Mouse (Mus musculus): ENCODE data around the gene Rpl7a. TPM values are rescaled to one million over a fixed set of nuclear protein-coding genes. Genes with fewer than 3 reads are reported as not detected.

Gene Rpl7a
- polyA plus RNA-seq, 1 experiment from 2014 or later: 697 TPM

DNA sequence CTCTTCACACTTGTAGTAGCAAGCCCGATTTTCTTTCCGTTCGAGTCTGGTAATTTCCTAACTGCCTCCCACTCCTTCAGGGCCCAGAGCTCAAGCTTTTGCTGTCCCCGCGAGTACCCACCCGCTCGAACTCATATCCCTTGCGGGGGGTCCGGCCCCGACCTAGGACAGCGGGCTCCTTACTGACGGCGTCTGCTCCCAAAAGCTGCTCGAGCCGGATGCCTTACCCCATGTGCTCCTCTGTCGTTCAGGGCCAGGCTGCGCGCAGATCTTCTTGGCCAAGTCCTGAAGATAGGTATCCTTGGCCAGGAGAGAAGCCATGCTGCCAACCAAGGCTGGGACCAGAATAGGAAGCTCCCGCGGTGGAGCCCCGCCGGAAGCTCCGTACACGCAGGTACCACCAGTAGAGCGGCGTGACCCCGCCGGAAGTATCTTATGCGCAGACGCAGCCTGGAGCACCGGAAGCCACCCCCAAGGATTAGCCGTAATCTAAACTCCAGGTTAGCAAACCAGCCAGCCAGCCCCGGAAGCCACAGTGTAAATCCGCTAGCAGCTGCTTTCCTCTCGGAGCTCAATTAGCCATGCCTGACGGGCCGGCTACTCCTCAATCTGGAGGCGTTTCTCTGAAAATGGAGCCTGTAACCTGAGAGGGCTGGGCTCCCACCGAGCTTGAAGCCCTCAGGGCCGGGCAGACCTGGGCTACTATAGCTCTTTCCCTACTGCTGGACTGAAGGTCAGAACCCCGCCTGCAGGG lies 7.9 kb upstream of the Rpl7a start, which contains the start of gene Surf6:
Surf6 (minus strand) TSS at position 413 of the 754 bp plus-strand sequence.
- in situ Hi-C loops (cut with MboI; ENCODE audit: low pct_unique_long_range_greater_than_20kb): loop anchor here (25.0 kb wide), 1 partner anchor 465 kb away; the partner anchor contains the start of gene Sec16a

GRCm38 (mm10) chr2:26903311-26903710 lies 7.3 kb upstream of the Rpl7a start:
- ATAC-seq (no peak), DNase-seq (ENCODE audit: low read depth, low spot score) (no peak)
- CTCF ChIA-PET: interaction anchor here (1.2 to 2.4 kb wide), 3 partner anchors 14 to 256 kb away, joined by 3 to 11 read pairs (median 3); no protein-coding TSS in a partner anchor
- POLR2A ChIA-PET: interaction anchor here (2.0 kb wide), 1 partner anchor 9 kb away, joined by 10 read pairs; no protein-coding TSS in a partner anchor
- no peaks in the 10 kb centered on the region for H3K27me3 ChIP-seq
- TF ChIP-seq CTCF (IDR thresholded peaks at IDR 0.05): no peak
- in situ Hi-C loops (cut with MboI; ENCODE audit: low pct_unique_long_range_greater_than_20kb): loop anchor here (25.0 kb wide), 1 partner anchor 466 kb away; the partner anchor contains the start of gene Sec16a

More for the DNA sequence above, 7.9 kb upstream of the Rpl7a start, which contains the start of gene Surf6:
- no peak for TF ChIP-seq CTCF (IDR thresholded peaks at IDR 0.05)
- peak; percentile 87 for DNase-seq (ENCODE audit: low read depth, low spot score)
- CTCF ChIA-PET: interaction anchor here (1.2 to 2.4 kb wide), 3 partner anchors 14 to 256 kb away, joined by 3 to 11 read pairs (median 3); no protein-coding TSS in a partner anchor
- no peaks in the 10 kb centered on the region for H3K27me3 ChIP-seq
- POLR2A ChIA-PET: interaction anchor here (2.0 kb wide), 1 partner anchor 9 kb away, joined by 10 read pairs; no protein-coding TSS in a partner anchor
- peak; percentile 84 for ATAC-seq

- no peak for TF ChIP-seq CTCF (IDR thresholded peaks at IDR 0.05)
- no peaks in the 10 kb centered on the region for H3K27me3 ChIP-seq
- DNase-seq (ENCODE audit: low read depth, low spot score) (no peak), ATAC-seq (no peak)
- ChIA-PET CTCF (interaction anchor here (1.2 to 4.0 kb wide), 3 partner anchors 133 to 296 kb away, joined by 3 to 22 read pairs (median 4); no protein-coding TSS in a partner anchor), POLR2A (no interaction called here)
- in situ Hi-C loops (cut with MboI; ENCODE audit: low pct_unique_long_range_greater_than_20kb): loop anchor here (25.0 kb wide), 1 partner anchor 469 kb away; the partner anchor contains the start of gene Sec16a
Measured at GRCm38 (mm10) chr2:26905936-26906335, 4.6 kb upstream of the Rpl7a start.

DNA sequence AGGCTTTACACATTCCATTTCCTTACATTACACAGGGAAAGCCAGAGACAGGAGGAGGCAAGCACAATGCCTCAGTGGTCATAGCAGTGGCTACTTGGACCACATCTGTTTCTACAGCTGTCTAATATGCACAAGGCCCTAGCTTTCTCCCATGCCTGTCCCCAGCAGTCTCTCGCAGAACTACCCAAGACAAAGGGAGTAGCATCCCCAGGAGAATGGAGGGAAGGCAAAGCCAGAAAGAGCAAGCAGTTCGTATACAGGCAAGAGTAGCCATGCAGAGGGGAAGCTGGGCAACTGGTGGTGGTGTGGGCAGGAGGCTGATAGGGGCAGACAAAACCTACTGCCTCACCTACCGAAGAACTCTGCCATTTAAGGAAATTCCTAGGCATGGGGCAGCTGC lies 4.1 kb upstream of the Rpl7a start:
- no peaks in the 10 kb centered on the region for H3K27me3 ChIP-seq
- ATAC-seq (no peak), DNase-seq (ENCODE audit: low read depth, low spot score) (no peak)
- CTCF ChIA-PET: interaction anchor here (1.1 to 4.0 kb wide), 8 partner anchors 12 to 331 kb away, joined by 3 to 22 read pairs (median 4); no protein-coding TSS in a partner anchor
- TF ChIP-seq CTCF (IDR thresholded peaks at IDR 0.05): no peak
- in situ Hi-C loops (cut with MboI; ENCODE audit: low pct_unique_long_range_greater_than_20kb): loop anchor here (25.0 kb wide), 1 partner anchor 469 kb away; the partner anchor contains the start of gene Sec16a
- POLR2A ChIA-PET: no interaction called here

DNA sequence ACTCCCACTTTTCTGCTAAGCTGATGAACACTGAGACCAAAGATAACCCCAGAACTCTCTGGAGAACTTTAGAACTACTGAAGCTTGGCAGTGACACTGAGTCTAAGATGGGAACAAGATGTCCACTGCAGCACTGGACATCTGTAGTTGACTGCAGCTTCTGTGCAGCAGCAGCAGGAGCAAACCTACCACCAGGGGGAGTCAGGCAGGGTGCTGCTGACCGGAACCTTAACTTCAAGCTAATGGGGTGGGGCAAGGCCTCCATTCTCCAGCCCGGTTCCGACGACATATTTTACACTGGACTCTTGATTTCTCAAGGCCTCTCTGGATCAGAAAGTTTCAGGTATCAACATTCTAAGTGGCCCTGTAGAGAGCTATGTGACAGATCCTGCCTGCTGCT lies 3.5 kb upstream of the Rpl7a start:
- H3K27me3 ChIP-seq: no peaks in the 10 kb centered on the region
- ChIA-PET POLR2A (no interaction called here), CTCF (interaction anchor here (0.9 to 4.0 kb wide), 11 partner anchors 11 to 330 kb away, joined by 3 to 22 read pairs (median 4); no protein-coding TSS in a partner anchor)
- no peak for TF ChIP-seq CTCF (IDR thresholded peaks at IDR 0.05)
- ATAC-seq (no peak), DNase-seq (ENCODE audit: low read depth, low spot score) (no peak)
- in situ Hi-C loops (cut with MboI; ENCODE audit: low pct_unique_long_range_greater_than_20kb): loop anchor here (25.0 kb wide), 1 partner anchor 470 kb away; the partner anchor contains the start of gene Sec16a

DNA sequence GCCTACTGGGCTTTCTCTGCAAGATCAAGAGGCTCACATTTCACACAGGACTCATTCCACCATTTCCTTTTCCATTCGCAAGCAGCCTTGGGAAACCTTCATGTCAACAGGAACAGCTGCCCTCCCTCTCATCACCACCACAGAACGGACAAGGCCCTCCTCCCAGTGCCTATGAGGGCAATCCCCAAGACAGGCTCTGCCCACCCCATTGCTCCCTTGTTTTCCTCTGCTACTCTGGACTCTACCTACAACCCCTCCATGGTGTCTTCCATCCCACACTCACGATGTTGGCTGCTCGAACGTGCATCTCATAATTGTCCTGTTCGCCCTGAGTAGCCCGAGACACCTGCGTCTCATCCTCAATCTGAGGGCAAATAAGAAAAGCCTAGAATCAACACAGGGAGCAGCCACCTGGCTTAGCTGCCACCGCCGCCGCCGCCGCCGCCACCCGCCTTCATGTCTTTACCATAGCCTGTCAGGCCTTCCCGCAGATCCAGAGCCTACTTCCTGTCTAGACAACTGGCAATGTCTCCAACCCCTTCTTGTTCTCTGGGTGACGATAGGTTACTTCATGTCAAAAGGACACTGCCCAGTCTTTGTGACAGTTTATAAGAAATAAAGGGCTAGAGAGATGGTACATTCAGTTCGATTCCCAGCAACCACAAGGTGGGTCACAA lies 1.7 kb upstream of the Rpl7a start:
- ChIA-PET POLR2A (interaction anchor here (1.1 kb wide), 1 partner anchor 131 kb away, joined by 5 read pairs; no protein-coding TSS in a partner anchor), CTCF (interaction anchor here (2.3 to 4.0 kb wide), 2 partner anchors 262 to 328 kb away, joined by 5 to 22 read pairs; no protein-coding TSS in a partner anchor)
- no peak for TF ChIP-seq CTCF (IDR thresholded peaks at IDR 0.05)
- no peaks in the 10 kb centered on the region for H3K27me3 ChIP-seq
- DNase-seq (ENCODE audit: low read depth, low spot score) (no peak), ATAC-seq (no peak)
- in situ Hi-C loops (cut with MboI; ENCODE audit: low pct_unique_long_range_greater_than_20kb): loop anchor here (25.0 kb wide), 1 partner anchor 472 kb away; the partner anchor contains the start of gene Sec16a

DNA sequence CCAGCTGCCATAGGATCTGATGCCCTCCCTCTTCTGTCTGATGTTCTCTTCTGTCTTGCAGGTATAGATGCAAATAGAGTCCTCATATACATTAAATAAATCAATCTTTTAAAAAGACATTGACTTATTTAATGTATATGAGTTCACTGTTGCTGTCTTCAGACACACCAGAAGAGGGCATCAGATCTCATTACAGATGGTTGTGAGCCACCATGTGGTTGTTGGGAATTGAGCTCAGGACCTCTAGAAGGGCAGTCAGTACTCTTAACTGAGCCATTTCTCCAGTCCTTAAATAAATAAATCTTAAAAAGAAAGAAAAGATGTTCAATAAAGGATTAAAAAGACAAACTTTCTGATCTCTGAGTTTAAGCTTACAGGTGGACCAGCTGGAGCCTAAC lies 1.2 kb upstream of the Rpl7a start:
- no peak for TF ChIP-seq CTCF (IDR thresholded peaks at IDR 0.05)
- CTCF ChIA-PET: no interaction called here
- in situ Hi-C loops (cut with MboI; ENCODE audit: low pct_unique_long_range_greater_than_20kb): loop anchor here (25.0 kb wide), 1 partner anchor 472 kb away; the partner anchor contains the start of gene Sec16a
- no peak for DNase-seq (ENCODE audit: low read depth, low spot score)
- no peaks in the 10 kb centered on the region for H3K27me3 ChIP-seq
- no peak for ATAC-seq
- POLR2A ChIA-PET: interaction anchor here (1.1 kb wide), 1 partner anchor 131 kb away, joined by 5 read pairs; no protein-coding TSS in a partner anchor

- ChIA-PET CTCF (interaction anchor here (1.1 to 2.0 kb wide), 2 partner anchors 11 to 19 kb away, joined by 3 to 7 read pairs; no protein-coding TSS in a partner anchor), POLR2A (interaction anchor here (1.0 to 2.0 kb wide), 2 partner anchors 8 to 11 kb away, joined by 3 to 10 read pairs; partner anchors contain the start of gene Surf6)
- TF ChIP-seq CTCF (IDR thresholded peaks at IDR 0.05): no peak
- no peaks in the 10 kb centered on the region for H3K27me3 ChIP-seq
- DNase-seq (ENCODE audit: low read depth, low spot score) (no peak), ATAC-seq (peak; percentile 27)
- in situ Hi-C loops (cut with MboI; ENCODE audit: low pct_unique_long_range_greater_than_20kb): loop anchor here (25.0 kb wide), 1 partner anchor 474 kb away; the partner anchor contains the start of gene Sec16a
Measured at GRCm38 (mm10) chr2:26910994-26911765, 616 bp downstream of the Rpl7a start.

DNA sequence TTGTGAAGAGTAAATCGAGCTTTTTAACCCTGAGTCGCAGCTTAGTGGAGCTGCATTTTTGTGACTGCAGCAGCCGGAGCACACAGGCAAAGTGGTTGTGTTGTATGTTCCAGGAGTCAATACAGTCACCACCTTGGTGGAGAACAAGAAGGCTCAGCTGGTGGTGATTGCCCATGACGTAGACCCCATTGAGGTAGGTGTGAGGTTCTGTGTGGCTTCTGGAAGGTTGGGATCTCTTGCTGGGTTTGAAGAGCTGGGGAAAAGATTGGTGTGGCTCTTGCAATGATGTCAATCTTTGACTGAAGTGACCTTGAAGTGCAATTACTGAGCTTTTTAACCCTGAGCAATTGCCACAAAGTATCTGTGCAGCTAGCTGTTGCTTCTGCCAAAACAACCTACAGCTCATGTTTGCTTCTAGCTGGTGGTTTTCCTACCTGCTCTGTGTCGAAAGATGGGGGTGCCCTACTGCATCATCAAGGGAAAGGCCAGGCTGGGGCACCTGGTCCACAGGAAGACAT lies 1.7 kb downstream of the Rpl7a start:
- TF ChIP-seq CTCF (IDR thresholded peaks at IDR 0.05): no peak
- ChIA-PET POLR2A (interaction anchor here (1.0 to 2.0 kb wide), 2 partner anchors 9 to 10 kb away, joined by 3 to 10 read pairs; partner anchors contain the start of gene Surf6), CTCF (interaction anchor here (1.1 to 2.0 kb wide), 3 partner anchors 10 to 105 kb away, joined by 3 to 7 read pairs (median 4); no protein-coding TSS in a partner anchor)
- in situ Hi-C loops (cut with MboI; ENCODE audit: low pct_unique_long_range_greater_than_20kb): loop anchor here (25.0 kb wide), 1 partner anchor 475 kb away; the partner anchor contains the start of gene Sec16a
- DNase-seq (ENCODE audit: low read depth, low spot score) (no peak), ATAC-seq (no peak)
- no peaks in the 10 kb centered on the region for H3K27me3 ChIP-seq
